Mouse (Mus musculus) olfactory bulb, adult 2 months (tissue): ENCODE measurements around the gene Eipr1. TPM values are rescaled to one million over a fixed set of nuclear protein-coding genes. Genes with fewer than 3 reads are reported as not detected.

Source experiments
- H3K27ac ChIP-seq: fragments of 200-500 bp; 2 replicates; pipeline ENCODE4 v1.5.1; 2012; ENCODE audit warnings: low read depth, low read length; ENCODE audit not compliant: insufficient read depth
- H3K4me1 ChIP-seq: fragments of 200-500 bp; 2 replicates; pipeline ENCODE4 v1.6.1; 2012; ENCODE audit warnings: low read length; ENCODE audit not compliant: control insufficient read depth, insufficient read depth
- H3K4me3 ChIP-seq: fragments of 200-500 bp; 2 replicates; pipeline ENCODE4 v1.5.1; 2012; ENCODE audit warnings: mild to moderate bottlenecking, low read depth, low read length, moderate library complexity; ENCODE audit not compliant: insufficient read depth
- CTCF ChIP-seq: fragments of 200-500 bp; IDR thresholded peaks from 2 replicates; pipeline ENCODE4 v1.5.1; 2012; ENCODE audit warnings: low read depth, mild to moderate bottlenecking, low read length, moderate library complexity; ENCODE audit not compliant: insufficient read depth
- POLR2A ChIP-seq: fragments of 200-500 bp; IDR thresholded peaks from 2 replicates; pipeline ENCODE4 v1.6.1; 2012; ENCODE audit warnings: mild to moderate bottlenecking, low read depth, low read length, moderate library complexity; ENCODE audit not compliant: insufficient read depth
- WGBS: fragments of 180-500 bp; shearing (Covaris S2); methylation state at CpG from one replicate; pipeline ENCODE4 v1.1.7; 2018; 5-methylcytosine and 5-hydroxymethylcytosine counted together
- polyA plus RNA-seq: library from polyadenylated mRNA; stranded (reverse); fragments of >200 nt; gene quantifications from 2 replicates; pipeline ENCODE4 v1.2.4, GENCODE M21; 2012; ENCODE audit warnings: low replicate concordance; ENCODE audit not compliant: missing spikeins, insufficient read depth, insufficient read length

The Eipr1 gene
- polyA plus RNA-seq, 1 experiment, result not detected

GRCm38 (mm10) chr12:28803043-28803442 lies 51.4 kb downstream of the Eipr1 start:
- no peak overlapping the region for H3K27ac ChIP-seq
- no peak overlapping the region for H3K4me3 ChIP-seq
- no peak for TF ChIP-seq CTCF
- no peak for TF ChIP-seq POLR2A
- peaks cover 22% of the 10 kb centered on the region for H3K4me1 ChIP-seq

GRCm38 (mm10) chr12:28804558-28805481 lies 53.2 kb downstream of the Eipr1 start:
- H3K27ac ChIP-seq, result peak overlapping the region; percentile 70
- H3K4me3 ChIP-seq, result no peak overlapping the region
- TF ChIP-seq CTCF (no peak), POLR2A (no peak)
- WGBS, result 61% methylated on average over 3 of the region's 3 CpGs
- peaks cover 20% of the 10 kb centered on the region for H3K4me1 ChIP-seq

GRCm38 (mm10) chr12:28808786-28809375 lies 57.3 kb downstream of the Eipr1 start:
- 89% methylated on average over 4 of the region's 4 CpGs for WGBS
- Histone ChIP-seq H3K4me3 (no peak overlapping the region), H3K4me1 (peaks cover 16% of the 10 kb centered on the region), H3K27ac (no peak overlapping the region)
- TF ChIP-seq POLR2A (no peak), CTCF (no peak)

GRCm38 (mm10) chr12:28809756-28810337 lies 58.2 kb downstream of the Eipr1 start:
- 43% methylated on average over 4 of the region's 4 CpGs for WGBS
- TF ChIP-seq POLR2A (no peak), CTCF (no peak)

GRCm38 (mm10) chr12:28816681-28817426 lies 65.3 kb downstream of the Eipr1 start:
- TF ChIP-seq CTCF, result no peak
- 34% methylated on average over 9 of the region's 9 CpGs for WGBS
- peaks cover 9% of the 10 kb centered on the region for H3K4me1 ChIP-seq
- no peak overlapping the region for H3K4me3 ChIP-seq
- peak overlapping the region; percentile 54 for H3K27ac ChIP-seq

More at GRCm38 (mm10) chr12:28809756-28810337, 58.2 kb downstream of the Eipr1 start:
- H3K4me3 ChIP-seq, result no peak overlapping the region
- H3K4me1 ChIP-seq, result peaks cover 14% of the 10 kb centered on the region
- no peak overlapping the region for H3K27ac ChIP-seq

GRCm38 (mm10) chr12:28817427-28817752 lies 65.8 kb downstream of the Eipr1 start:
- Histone ChIP-seq H3K27ac (peak overlapping the region; percentile 54), H3K4me3 (no peak overlapping the region), H3K4me1 (peaks cover 9% of the 10 kb centered on the region)
- TF ChIP-seq POLR2A (no peak), CTCF (no peak)
- WGBS, result 21% methylated on average over 5 of the region's 5 CpGs

GRCm38 (mm10) chr12:28817891-28818290 lies 66.3 kb downstream of the Eipr1 start:
- Histone ChIP-seq H3K4me3 (no peak overlapping the region), H3K27ac (peak overlapping the region; percentile 57), H3K4me1 (peaks cover 9% of the 10 kb centered on the region)
- TF ChIP-seq CTCF, result no peak
- TF ChIP-seq POLR2A, result no peak
- WGBS, result 40% methylated on average over 3 of the region's 3 CpGs

- 94% methylated on average over 7 of the region's 7 CpGs for WGBS
- H3K27ac ChIP-seq, result no peak overlapping the region
- no peaks in the 10 kb centered on the region for H3K4me1 ChIP-seq
- no peak overlapping the region for H3K4me3 ChIP-seq
- no peak for TF ChIP-seq CTCF
- TF ChIP-seq POLR2A, result no peak
These were observed 71.9 kb downstream of the Eipr1 start for GRCm38 (mm10) chr12:28823518-28823917.

GRCm38 (mm10) chr12:28829502-28829901 lies 77.9 kb downstream of the Eipr1 start:
- WGBS, result 97% methylated on average over 3 of the region's 3 CpGs
- peaks cover 3% of the 10 kb centered on the region; the same call in 1 of the 2 replicates for H3K4me1 ChIP-seq
- TF ChIP-seq CTCF, result no peak
- no peak for TF ChIP-seq POLR2A
- H3K27ac ChIP-seq, result no peak overlapping the region
- H3K4me3 ChIP-seq, result no peak overlapping the region
